Mouse (Mus musculus): ENCODE measurements around the gene H60b.
"Not testable (repeated sequence)": the region's sequence is repeated elsewhere in the genome, so short reads cannot be mapped to it uniquely, and the experiment has no call there.

Gene H60b

GRCm38 (mm10) chr10:22158310-22158999 lies at the start of gene H60b, which contains the start of gene Raet1e:
Gene H60b, plus strand, starts transcription at chr10:22158586.
Gene Raet1e, plus strand, starts transcription at chr10:22158569.
- DNase-seq (ENCODE audit: low spot score): peak; percentile 82

GRCm38 (mm10) chr10:22140665-22141280 lies 17.6 kb upstream of the H60b start:
- peak; percentile 84 for DNase-seq (ENCODE audit: low spot score)

GRCm38 (mm10) chr10:22142194-22142593 lies 16.2 kb upstream of the H60b start:
- DNase-seq (ENCODE audit: low spot score): not testable (repeated sequence)

GRCm38 (mm10) chr10:22142926-22143325 lies 15.5 kb upstream of the H60b start:
- DNase-seq (ENCODE audit: low spot score): no peak

- peak; percentile 83 for DNase-seq (ENCODE audit: low spot score)
Measured at GRCm38 (mm10) chr10:22148441-22149072, 9.8 kb upstream of the H60b start.

- DNase-seq (ENCODE audit: low spot score): no peak
Measured at GRCm38 (mm10) chr10:22149073-22149690, 9.2 kb upstream of the H60b start, which contains the start of gene E030030I06Rik. Gene E030030I06Rik, minus strand, starts transcription at chr10:22149270.

- peak; percentile 28 for DNase-seq (ENCODE audit: low spot score)
Measured at GRCm38 (mm10) chr10:22149691-22150465, 8.5 kb upstream of the H60b start.

- DNase-seq (ENCODE audit: low spot score): peak; percentile 18
Measured at GRCm38 (mm10) chr10:22150593-22150992, 7.8 kb upstream of the H60b start.

- peak; percentile 30 for DNase-seq (ENCODE audit: low spot score)
Measured at GRCm38 (mm10) chr10:22151056-22151862, 7.1 kb upstream of the H60b start.

- not testable (repeated sequence) for DNase-seq (ENCODE audit: low spot score)
Measured at GRCm38 (mm10) chr10:22151863-22152640, 6.3 kb upstream of the H60b start.

GRCm38 (mm10) chr10:22153147-22153690 lies 5.2 kb upstream of the H60b start:
- DNase-seq (ENCODE audit: low spot score): not testable (repeated sequence)

GRCm38 (mm10) chr10:22154127-22154526 lies 4.3 kb upstream of the H60b start:
- DNase-seq (ENCODE audit: low spot score): peak; percentile 35

GRCm38 (mm10) chr10:22154871-22155799 lies 3.3 kb upstream of the H60b start:
- DNase-seq (ENCODE audit: low spot score): no peak

GRCm38 (mm10) chr10:22159131-22159561 lies 760 bp downstream of the H60b start:
- DNase-seq (ENCODE audit: low spot score): peak; percentile 9

GRCm38 (mm10) chr10:22159581-22160140 lies 1.3 kb downstream of the H60b start:
- DNase-seq (ENCODE audit: low spot score): no peak

- DNase-seq (ENCODE audit: low spot score): not testable (repeated sequence)
Measured at GRCm38 (mm10) chr10:22163279-22163678, 4.9 kb downstream of the H60b start.

- peak; percentile 73 for DNase-seq (ENCODE audit: low spot score)
Measured at GRCm38 (mm10) chr10:22163705-22164583, 5.6 kb downstream of the H60b start.

Measured in ovary, postnatal 36 days (tissue).